ENCODE assay signal across 14 mouse cellular contexts in genomic region chr15:102744831-102745230, GRCm38 (mm10). TPM values are rescaled to one million over a fixed set of nuclear protein-coding genes. Genes with fewer than 3 reads are reported as not detected.
DNase-seq lines count a peak whose midpoint lies in the region; ATAC-seq and TF ChIP-seq lines count a peak whose summit lies in the region.
"Had no signal": no experiment of that assay in that cellular context is flagged by ENCODE, and none has a peak within 500 bp of the region (broad histone marks: within the 10 kb centered on the region; RNA-seq: fewer than 3 reads in every experiment).

No protein-coding gene starts in this region.

- no peak for ATAC-seq in forebrain, postnatal 0 days
- no peak for ATAC-seq in neural tube, embryonic 12.5 days (ENCODE audit: low FRiP score, low read depth)
- ATAC-seq: Patski had no signal

- intact Hi-C loops in left cerebral cortex, postnatal 10 days (cut with DNase I): no loop called here

- peaks cover 40% of the 10 kb centered on the region for H3K4me1 ChIP-seq in forebrain, postnatal 0 days (ENCODE audit: insufficient read depth)
- H3K4me1 ChIP-seq in limb, embryonic 10.5 days: peaks cover 78% of the 10 kb centered on the region
- peaks cover 55% of the 10 kb centered on the region for H3K4me1 ChIP-seq in neural tube, embryonic 12.5 days

- no peaks in the 10 kb centered on the region for H3K36me3 ChIP-seq in forebrain, postnatal 0 days (ENCODE audit: insufficient read depth)
- no peaks in the 10 kb centered on the region for H3K36me3 ChIP-seq in limb, embryonic 10.5 days
- no peaks in the 10 kb centered on the region for H3K36me3 ChIP-seq in neural tube, embryonic 12.5 days
- H3K36me3 ChIP-seq: embryonic facial prominence, embryonic 15.5 days; kidney, embryonic 15.5 days had no signal

- H3K9ac ChIP-seq in forebrain, postnatal 0 days: peak overlapping the region; percentile 49; the same call in 1 of the 2 replicates
- peak overlapping the region; percentile 49; the same call in 1 of the 2 replicates for H3K9ac ChIP-seq in neural tube, embryonic 12.5 days
- H3K9ac ChIP-seq: embryonic facial prominence, embryonic 15.5 days; kidney, embryonic 15.5 days; lung, embryonic 14.5 days had no signal

- no peaks in the 10 kb centered on the region for H3K27me3 ChIP-seq in forebrain, postnatal 0 days (ENCODE audit: insufficient read depth, low read length)
- peaks cover 83% of the 10 kb centered on the region for H3K27me3 ChIP-seq in limb, embryonic 10.5 days (ENCODE audit: low read depth, poor library complexity, severe bottlenecking)
- peaks cover 52% of the 10 kb centered on the region for H3K27me3 ChIP-seq in neural tube, embryonic 12.5 days (replicated peaks)

- 29% methylated on average over 9 of the region's 9 CpGs for WGBS in forebrain, postnatal 0 days
- WGBS in limb, embryonic 10.5 days: 9% methylated on average over 9 of the region's 9 CpGs
- 10% methylated on average over 9 of the region's 9 CpGs for WGBS in neural tube, embryonic 12.5 days

- no peak for TF ChIP-seq CTCF in forebrain, postnatal 0 days (IDR thresholded peaks at IDR 0.05; ENCODE audit: low read depth)

- peak; percentile 40 for DNase-seq in cerebellum, adult 9-11 months
- no peak for DNase-seq in cerebellum, postnatal 10 days
- DNase-seq in forebrain, postnatal 0 days: no peak
- no peak for DNase-seq in limb, embryonic 10.5 days (ENCODE audit: low spot score)
- DNase-seq in kidney, postnatal 14 days: no peak
- DNase-seq in urinary bladder, postnatal 25 days (ENCODE audit: low spot score): no peak
- no peak for DNase-seq in left cerebral cortex, postnatal 10 days (ENCODE audit: extremely low spot score in 1 of 2, low spot score in 2 of 2)
- DNase-seq: lung, embryonic 14.5 days; right cerebral cortex, postnatal 14 days had no signal

- peak overlapping the region; percentile 90 for H3K27ac ChIP-seq in forebrain, postnatal 0 days (ENCODE audit: low read depth, low read length)
- peak overlapping the region; percentile 95 for H3K27ac ChIP-seq in limb, embryonic 10.5 days
- H3K27ac ChIP-seq in neural tube, embryonic 12.5 days: peak overlapping the region; percentile 82
- H3K27ac ChIP-seq: embryonic facial prominence, embryonic 15.5 days; kidney, embryonic 15.5 days; macrophage had no signal

- H3K4me3 ChIP-seq in forebrain, postnatal 0 days (ENCODE audit: low read depth, low read length): no peak overlapping the region
- H3K4me3 ChIP-seq in limb, embryonic 10.5 days: no peak overlapping the region
- no peak overlapping the region for H3K4me3 ChIP-seq in neural tube, embryonic 12.5 days
- H3K4me3 ChIP-seq: embryonic facial prominence, embryonic 15.5 days; kidney, embryonic 15.5 days had no signal

- H3K4me2 ChIP-seq in forebrain, postnatal 0 days (ENCODE audit: low read depth): no peak overlapping the region
- H3K4me2 ChIP-seq in neural tube, embryonic 12.5 days (replicated peaks): peak overlapping the region; percentile 44; the same call in 1 of the 2 replicates
- H3K4me2 ChIP-seq: embryonic facial prominence, embryonic 15.5 days; kidney, embryonic 15.5 days; lung, embryonic 14.5 days had no signal

- no peaks in the 10 kb centered on the region for H3K9me3 ChIP-seq in forebrain, postnatal 0 days (ENCODE audit: low read length)
- no peaks in the 10 kb centered on the region for H3K9me3 ChIP-seq in limb, embryonic 10.5 days (replicated peaks)
- no peaks in the 10 kb centered on the region for H3K9me3 ChIP-seq in neural tube, embryonic 12.5 days
- H3K9me3 ChIP-seq: embryonic facial prominence, embryonic 15.5 days; kidney, embryonic 15.5 days had no signal

RNA-seq across cellular contexts. Expression of gene Calcoco1, which starts 22.9 kb away (rescaled TPM):
- total RNA-seq in forebrain, postnatal 0 days (2014; rRNA removed): 42.6 and 47.1 TPM in 2 replicates
- 33.5 and 36.9 TPM in 2 replicates for polyA plus RNA-seq in forebrain, postnatal 0 days (2015; fragmentation: Nextera tagmentation; extraction: Ambion mirVana)
- 26.3 and 33.5 TPM in 2 replicates for polyA plus RNA-seq in limb, embryonic 10.5 days (2016; fragmentation: Nextera tagmentation; extraction: Ambion mirVana)
- 39.1 and 47.3 TPM in 2 replicates for polyA plus RNA-seq in neural tube, embryonic 12.5 days (2016; fragmentation: Nextera tagmentation; extraction: Ambion mirVana)
- total RNA-seq in left cerebral cortex, postnatal 10 days (2021): 10 to 100 TPM; 44.3 to 46.7 TPM
